Mouse (Mus musculus): ENCODE data around the gene Dtx4.
"Not testable (repeated sequence)": the region's sequence is repeated elsewhere in the genome, so short reads cannot be mapped to it uniquely, and the experiment has no call there.

The Dtx4 gene

DNA sequence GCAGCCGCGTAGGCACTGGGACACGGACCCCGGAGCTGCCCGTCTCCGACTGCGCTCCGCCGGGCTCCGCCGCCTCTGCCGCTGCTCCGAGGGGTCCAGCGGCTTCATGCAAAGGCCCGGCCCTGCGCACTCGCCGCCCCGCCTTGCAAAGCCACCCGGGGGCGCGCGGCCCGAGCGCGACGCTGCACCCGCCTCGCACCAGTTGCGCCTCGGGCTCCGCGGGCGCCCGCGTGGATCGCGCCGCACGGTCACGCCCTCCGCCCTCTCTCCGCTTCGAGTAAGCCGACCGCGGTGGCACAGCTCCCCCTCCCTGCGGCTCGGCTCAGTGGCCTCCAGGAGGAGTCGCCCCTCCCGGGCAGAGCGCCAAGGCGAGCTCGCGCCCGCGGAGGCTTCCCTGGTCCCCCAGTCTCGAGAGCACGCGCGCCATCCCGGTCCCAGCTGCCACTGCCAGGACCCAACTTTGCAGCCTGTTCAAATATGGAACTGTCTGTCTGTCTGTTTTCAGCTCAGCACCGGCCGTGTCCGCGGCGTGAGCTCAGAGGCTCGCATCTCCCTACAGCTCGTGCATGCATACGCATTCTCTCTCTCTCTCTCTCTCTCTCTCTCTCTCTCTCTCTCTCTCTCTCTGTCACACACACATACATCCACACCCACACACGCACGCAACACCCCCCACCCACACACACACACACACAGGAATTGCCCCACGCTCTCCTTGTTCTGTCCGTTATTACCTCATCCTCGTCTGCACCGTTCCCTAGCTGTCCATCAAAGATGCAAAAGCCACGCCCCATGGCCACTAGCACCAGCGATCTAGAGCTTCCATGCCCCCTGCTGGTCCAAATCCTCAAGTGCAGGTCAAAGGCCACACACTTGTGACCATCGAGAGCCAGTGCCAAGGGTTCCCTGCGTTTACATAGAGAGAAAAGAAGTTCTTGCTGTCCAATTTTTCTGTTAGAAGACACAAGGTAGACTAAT is at the start of gene Dtx4:
Gene Dtx4 (minus strand): TSS at position 85 of the 978 bp plus-strand sequence.
- peak; percentile 95 to 99 for DNase-seq

DNA sequence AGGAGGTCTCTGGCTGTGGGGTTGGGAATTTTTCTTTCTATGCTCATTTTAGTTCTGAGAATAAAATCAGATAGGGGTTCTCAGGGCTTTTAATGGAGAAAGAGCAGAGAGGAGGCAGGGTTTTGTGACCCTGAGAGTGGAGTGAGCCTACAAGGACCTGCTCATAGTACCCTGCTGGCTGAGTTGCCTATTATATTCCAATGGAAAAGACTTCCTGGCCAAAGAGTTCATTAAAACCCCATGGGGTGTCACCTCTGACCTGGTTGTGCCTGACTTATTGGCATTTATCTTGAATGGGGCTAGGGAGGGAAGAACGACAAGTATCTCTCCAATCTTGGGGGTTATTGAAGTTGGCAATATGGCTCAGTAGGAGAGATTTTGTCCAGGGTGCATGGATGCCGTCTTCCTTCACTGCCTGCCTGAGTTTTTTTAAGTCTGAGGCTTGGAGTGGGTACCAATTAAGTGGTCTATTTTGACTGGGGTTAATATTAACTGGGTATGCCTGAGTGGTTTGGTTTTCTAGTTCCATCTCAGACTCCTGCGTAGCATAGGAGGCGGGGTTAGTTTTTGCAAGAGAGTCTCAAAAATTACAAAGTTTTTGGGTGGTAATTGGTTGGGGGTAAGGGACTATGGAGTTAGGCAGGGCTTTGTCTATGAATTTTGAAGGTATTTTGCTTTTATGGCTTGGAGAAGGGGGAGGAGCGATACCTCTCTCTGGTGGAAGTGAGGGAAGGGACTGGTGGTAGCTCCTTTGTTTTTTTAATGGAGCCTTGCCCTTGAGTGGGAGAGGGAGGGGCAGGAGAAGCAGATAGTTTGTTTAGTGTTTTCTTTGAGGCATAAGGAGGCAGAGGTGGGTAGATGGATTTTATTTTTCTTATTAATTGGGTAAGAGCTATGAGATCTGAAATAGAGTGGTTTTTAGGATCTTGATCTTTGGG is 49.0 kb upstream of the Dtx4 start:
- peak in 1 of 2 experiments; percentile 14 for DNase-seq

- peak in 1 of 2 experiments; percentile 60 for DNase-seq
Measured at GRCm38 (mm10) chr19:12549166-12549565, 47.9 kb upstream of the Dtx4 start.

DNA sequence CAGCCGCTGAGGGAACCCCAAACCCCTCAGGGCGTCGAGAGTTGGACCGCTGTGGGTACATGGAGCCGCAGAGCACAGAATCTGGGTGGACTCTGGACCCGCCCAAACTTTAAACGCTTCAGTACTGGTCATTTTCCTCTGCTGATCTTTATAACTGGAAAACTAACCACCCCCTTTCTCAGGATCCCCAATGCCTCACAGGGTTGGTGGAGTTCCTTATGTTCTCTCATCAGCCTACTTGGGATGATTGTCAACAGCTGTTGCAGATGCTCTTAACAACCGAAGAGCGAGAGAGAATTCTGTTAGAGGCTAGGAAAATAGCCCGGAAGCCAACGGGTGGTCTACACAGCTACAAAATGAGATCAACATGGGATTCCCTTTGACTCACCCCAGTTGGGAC is 44.2 kb upstream of the Dtx4 start, which contains the start of gene Fam111a:
Gene Fam111a (plus strand): TSS at position 301 of the 400 bp plus-strand sequence.
- not testable (repeated sequence) for DNase-seq

GRCm38 (mm10) chr19:12541644-12542043 is 40.4 kb upstream of the Dtx4 start:
- no peak for DNase-seq

DNA sequence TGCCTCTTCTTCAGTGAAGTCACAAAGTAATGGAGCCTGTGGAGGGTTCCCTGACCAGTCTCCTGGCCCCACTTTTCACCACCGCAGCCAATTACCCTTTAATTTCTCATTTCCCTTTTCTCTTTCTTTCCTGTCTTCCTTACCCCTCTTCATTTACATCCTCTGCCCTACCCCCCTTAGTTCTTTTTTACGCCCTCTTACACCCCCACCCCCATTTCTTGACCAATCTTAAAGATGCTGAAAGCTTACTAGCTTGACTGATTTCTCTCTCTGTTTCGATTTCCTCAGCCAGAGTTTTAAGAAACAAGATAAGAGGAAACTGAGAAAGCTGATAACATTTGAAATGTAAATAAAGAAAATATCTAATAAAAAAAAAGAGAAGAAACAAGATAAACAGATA is 39.5 kb upstream of the Dtx4 start:
- no peak for DNase-seq

DNA sequence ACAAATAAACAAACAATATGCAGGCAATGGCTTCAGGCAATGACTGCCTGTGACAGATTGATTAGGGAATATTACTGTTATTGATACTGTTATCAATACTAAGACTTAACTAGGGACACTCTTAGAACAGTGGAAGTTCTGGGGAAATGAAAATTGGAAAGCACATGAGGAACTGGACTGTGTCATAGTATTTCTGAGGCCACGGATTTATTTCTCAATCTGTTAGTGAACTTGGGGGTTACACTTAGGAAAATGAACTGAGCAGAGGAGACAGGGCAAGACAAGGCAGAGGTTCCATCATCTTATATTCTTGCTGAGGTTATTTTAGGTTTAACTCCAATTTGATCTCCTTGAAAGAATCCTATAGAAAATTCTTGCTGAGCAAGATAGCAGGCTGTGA is 38.7 kb upstream of the Dtx4 start:
- DNase-seq: no peak

DNA sequence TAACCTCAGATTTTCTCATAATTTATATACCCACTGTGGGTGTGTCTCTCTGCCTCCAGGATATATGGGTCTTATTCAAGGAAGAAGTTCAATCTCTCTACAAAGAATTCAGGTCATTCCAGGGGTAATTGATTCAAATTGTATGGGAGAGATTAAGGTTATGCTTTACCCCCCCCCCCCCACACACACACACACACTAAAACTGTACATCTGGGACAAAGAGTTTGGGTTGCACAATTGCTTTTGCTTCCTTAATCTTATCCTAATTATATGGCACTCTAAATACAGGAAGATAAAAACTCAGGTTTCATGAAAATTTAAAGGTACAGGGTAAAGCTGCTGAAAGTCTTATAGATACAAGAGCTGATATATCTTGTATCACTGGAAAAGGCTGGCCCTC is 35.9 kb upstream of the Dtx4 start:
- no peak for DNase-seq

DNA sequence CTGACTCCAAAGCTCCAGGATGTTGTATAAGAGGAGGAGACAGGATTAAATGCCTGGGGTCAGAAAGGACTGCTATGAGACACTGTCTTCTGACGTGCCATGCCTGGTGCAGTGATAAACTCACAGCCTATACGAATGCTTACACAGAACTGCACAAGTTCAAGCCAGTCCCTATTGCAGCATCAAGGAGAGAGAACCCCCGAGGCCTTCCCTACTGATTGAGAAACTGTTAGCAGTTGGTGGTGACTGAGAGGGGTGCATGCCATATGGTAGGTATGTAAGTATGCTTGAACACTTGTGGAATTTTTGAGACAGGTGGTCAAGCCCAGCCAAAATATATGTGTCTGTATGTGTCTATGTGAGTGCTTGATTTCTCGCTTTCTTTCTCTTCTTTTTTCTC is 22.1 kb upstream of the Dtx4 start:
- no peak for DNase-seq

DNA sequence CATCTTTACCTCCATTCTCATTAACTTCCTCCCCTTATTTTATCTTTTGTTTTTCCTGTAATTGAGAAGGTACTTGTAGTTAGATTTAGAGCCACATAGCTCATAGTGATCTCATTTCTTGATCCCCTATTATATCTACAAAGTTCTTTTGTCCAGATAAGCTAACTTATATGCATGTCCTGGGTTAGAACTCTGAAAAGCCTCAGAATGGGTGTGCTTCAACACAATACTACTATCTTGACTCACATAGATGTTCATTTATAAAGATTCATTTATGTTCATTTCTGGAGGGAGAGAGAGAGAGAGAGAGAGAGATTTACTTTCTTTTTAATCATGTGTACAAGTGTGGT is 17.3 kb upstream of the Dtx4 start:
- DNase-seq: no peak

DNA sequence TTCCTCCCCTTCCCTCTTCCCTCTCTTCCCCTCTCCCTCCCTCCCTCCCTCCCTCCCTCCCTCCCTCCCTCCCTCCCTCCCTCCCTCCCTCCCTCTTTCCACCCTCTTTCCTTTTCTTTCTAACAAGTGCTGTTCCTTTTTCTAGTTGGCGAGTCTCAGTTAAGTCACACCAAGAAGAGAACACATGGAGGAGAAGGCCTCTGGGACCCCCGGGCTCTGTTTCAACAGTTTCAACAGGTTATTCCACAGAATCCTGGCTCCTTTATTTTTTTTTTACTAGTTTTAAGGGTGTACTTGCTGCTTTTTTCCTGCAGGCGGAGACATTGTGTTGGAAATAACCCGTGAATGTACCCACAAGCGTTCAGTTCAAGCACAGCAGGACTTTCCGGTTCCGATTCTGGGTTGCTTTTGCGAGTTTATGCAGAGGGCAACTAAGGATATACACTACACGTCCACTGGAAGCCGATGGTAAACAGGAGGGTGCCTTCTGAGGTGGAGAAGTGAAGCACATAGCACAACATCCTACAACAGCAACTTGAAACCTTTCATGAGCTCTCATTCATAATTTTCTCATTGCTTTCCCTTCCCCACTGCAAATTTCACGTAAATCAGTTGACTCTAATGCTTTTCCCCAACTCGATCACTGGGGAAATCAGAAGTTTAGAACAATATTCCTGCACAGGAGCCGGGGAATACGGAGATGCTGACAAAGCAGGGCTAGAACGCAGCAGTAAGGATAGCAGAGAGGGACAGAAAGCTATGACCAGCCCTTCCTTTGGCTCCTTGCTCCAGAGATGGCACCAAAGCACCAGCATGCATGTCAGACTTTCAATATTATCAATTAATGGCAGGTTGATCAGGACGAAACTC is 16.7 kb upstream of the Dtx4 start:
- DNase-seq: peak; percentile 63 to 65

DNA sequence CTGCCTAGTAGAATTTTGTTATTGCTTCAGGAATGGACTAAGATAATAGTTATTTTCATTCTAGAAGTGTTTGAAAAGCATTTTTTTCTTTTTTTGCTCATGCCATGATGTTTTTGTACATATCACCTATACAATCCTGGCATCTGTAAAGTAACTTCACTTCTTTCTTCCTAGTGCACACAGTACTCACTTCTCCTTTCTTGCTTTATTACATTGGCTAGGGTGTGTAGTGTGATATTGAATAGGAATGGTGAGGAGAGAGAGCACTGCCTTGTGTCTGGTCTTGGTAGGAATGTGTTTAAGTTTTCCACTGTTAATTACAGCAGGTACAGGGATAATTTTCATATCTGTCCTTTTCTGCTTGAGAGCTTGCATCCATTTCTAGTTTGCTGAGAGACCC is 13.4 kb upstream of the Dtx4 start:
- no peak for DNase-seq

DNA sequence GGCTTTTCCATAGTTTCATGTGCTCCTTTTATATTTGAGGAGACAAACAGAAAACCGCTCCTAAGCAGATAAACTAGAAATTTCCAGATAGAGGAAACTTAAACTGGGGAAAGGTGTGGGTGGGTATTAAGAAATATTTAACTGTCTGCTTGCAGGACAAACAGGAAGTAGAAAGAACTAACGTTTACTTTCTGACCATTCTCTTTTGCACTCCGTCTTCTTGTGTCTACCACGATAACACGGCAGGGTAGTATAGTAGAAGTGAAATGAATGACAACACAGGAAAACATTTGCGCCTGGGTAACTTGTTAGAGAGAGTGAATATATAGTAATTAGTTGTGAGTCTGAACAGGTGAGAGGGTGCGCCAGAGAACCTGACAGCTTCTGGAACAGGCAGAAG is 1.5 kb upstream of the Dtx4 start:
- no peak for DNase-seq

GRCm38 (mm10) chr19:12500881-12501311 is 358 bp downstream of the Dtx4 start:
- peak; percentile 32 to 64 for DNase-seq

DNA sequence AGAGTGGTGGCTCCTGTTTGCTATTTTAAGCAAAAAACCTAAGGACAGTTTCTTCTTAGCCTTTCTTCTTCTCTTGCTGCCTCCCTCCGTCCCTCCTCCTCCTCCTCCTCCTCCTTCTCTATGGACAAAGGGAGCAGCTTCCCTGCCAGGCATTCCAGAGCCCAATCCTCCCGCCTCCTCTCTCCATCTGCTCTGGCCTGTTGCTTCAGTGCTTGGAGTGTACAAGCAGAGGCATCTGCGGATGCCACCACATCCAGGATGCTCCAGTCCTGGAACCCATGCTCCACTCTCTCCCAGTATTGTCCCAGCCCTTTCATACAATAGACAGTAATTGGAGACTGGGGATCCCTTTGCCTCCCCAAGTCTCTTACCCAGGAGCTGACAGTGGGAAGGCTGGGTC is 1.1 kb downstream of the Dtx4 start:
- DNase-seq: peak in 1 of 2 experiments; percentile 48

GRCm38 (mm10) chr19:12499485-12499884 is 1.8 kb downstream of the Dtx4 start:
- DNase-seq: no peak

DNA sequence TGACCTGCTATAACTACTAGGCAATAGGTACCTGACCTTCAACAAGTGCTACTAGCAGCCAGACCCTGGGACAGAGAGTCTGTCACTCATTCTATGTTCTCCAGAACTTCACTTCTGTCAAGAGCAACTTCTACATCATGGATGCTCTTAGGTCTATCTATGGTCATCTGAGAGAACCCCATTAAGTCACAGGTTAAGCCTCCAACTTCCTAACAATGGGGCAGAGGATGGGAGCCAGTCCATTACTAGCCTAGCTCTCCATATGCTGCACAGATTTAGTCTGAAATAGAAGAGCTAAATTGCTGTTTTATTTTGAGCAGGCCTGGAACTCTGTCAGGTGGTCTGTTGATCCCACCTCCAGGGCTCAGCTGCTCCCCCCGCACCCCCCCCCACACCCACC is 2.3 kb downstream of the Dtx4 start:
- no peak for DNase-seq

- no peak for DNase-seq
Measured at GRCm38 (mm10) chr19:12498321-12498720, 2.9 kb downstream of the Dtx4 start.

DNA sequence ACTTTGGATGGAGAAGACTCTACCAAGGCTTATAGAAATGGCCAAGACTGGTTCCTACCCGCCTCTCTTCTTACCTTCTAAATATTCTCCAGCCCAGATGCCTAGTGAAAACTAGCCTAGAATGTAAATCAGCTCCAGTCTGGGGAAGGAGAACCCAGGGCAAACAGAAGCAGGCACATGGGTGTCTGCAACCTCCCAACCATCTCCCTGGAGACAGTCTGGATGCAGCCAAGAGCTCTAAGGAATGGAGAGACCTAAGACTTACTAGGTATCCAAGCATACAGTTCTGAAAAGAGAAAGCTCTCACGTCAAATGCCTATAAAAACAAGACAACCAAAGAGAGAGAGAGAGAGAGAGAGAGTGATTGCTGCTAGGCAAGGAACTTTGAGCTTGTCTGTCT is 3.3 kb downstream of the Dtx4 start:
- DNase-seq: no peak

GRCm38 (mm10) chr19:12496241-12496640 is 5.0 kb downstream of the Dtx4 start:
- DNase-seq: no peak

GRCm38 (mm10) chr19:12494972-12495535 is 6.2 kb downstream of the Dtx4 start:
- DNase-seq: no peak

DNA sequence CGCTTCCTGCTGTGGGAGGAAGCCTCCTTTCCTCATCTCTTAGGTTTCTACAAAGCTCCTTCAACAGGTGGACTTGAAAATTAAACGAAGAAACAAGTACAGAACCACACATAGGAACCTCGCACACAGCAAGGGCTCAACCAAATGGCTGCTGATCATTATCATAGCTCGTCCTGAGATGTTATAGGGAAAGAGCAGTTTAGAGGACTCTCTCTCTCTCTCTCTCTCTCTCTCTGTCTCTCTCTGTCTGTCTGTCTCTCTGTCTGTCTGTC is 7.1 kb downstream of the Dtx4 start:
- no peak for DNase-seq
